Comparison of ENCODE assay signal across 17 mouse cellular contexts in genomic region chr17:5937441-5937840, GRCm38 (mm10). TPM values are rescaled to one million over a fixed set of nuclear protein-coding genes. Genes with fewer than 3 reads are reported as not detected.
A peak's percentile ranks its signal among the peaks of the same experiment; 100 is the strongest.
DNase-seq lines count a peak whose midpoint lies in the region; ATAC-seq lines count a peak whose summit lies in the region.
"Had no signal": no experiment of that assay in that cellular context is flagged by ENCODE, and none has a peak within 500 bp of the region (broad histone marks: within the 10 kb centered on the region; RNA-seq: fewer than 3 reads in every experiment).

No protein-coding gene starts in this region.

- no peak overlapping the region for H3K9ac ChIP-seq in kidney, embryonic 15.5 days
- H3K9ac ChIP-seq: embryonic facial prominence, embryonic 12.5 days; liver, embryonic 13.5 days; stomach, embryonic 15.5 days had no signal

- peak; percentile 18 to 49 for DNase-seq in kidney, postnatal 25 days
- DNase-seq in adipocyte (ENCODE audit: low spot score) (peak; percentile 81), MN1 (ENCODE audit: low spot score) (no peak)
- peak; percentile 86 for DNase-seq in brain, adult 2 months (ENCODE audit: low read depth, low spot score)
- peak; percentile 44 to 53 for DNase-seq in cerebellum, postnatal 36 days
- no peak for DNase-seq in frontal cortex, postnatal 10 days (ENCODE audit: low spot score in 2 of 2)
- no peak for DNase-seq in embryo, embryonic 10.5 days (ENCODE audit: low spot score)
- DNase-seq: gastrocnemius, adult 2 months; liver, embryonic 13.5 days; lung, postnatal 10 days; thymus, postnatal 36 days had no signal

- H3K9me3 ChIP-seq in kidney, embryonic 15.5 days (replicated peaks), result no peaks in the 10 kb centered on the region
- H3K9me3 ChIP-seq: embryonic facial prominence, embryonic 12.5 days; liver, embryonic 13.5 days; stomach, embryonic 15.5 days had no signal

- H3K27me3 ChIP-seq in kidney, embryonic 15.5 days, result peaks cover 6% of the 10 kb centered on the region
- H3K27me3 ChIP-seq: stomach, embryonic 15.5 days had no signal

- peaks cover 40% of the 10 kb centered on the region for H3K4me1 ChIP-seq in kidney, embryonic 15.5 days

- WGBS in kidney, embryonic 15.5 days, result 50% methylated on average over 2 of the region's 2 CpGs

- no peak overlapping the region for H3K4me3 ChIP-seq in kidney, embryonic 15.5 days (replicated peaks)
- H3K4me3 ChIP-seq: embryonic facial prominence, embryonic 12.5 days; gastrocnemius, adult 2 months; liver, embryonic 13.5 days; stomach, embryonic 15.5 days had no signal

- no peak for ATAC-seq in kidney, embryonic 15.5 days (replicated peaks; ENCODE audit: low FRiP score)
- ATAC-seq: forebrain, embryonic 14.5 days had no signal

- no peaks in the 10 kb centered on the region for H3K36me3 ChIP-seq in kidney, embryonic 15.5 days
- H3K36me3 ChIP-seq: embryonic facial prominence, embryonic 12.5 days; liver, embryonic 13.5 days; stomach, embryonic 15.5 days had no signal

- H3K4me2 ChIP-seq in kidney, embryonic 15.5 days, result no peak overlapping the region
- H3K4me2 ChIP-seq: embryonic facial prominence, embryonic 12.5 days; liver, embryonic 13.5 days; midbrain, embryonic 11.5 days; stomach, embryonic 15.5 days had no signal

- no peak overlapping the region for H3K27ac ChIP-seq in kidney, embryonic 15.5 days
- H3K27ac ChIP-seq: embryonic facial prominence, embryonic 12.5 days; gastrocnemius, adult 2 months; kidney, postnatal 0 days; liver, embryonic 13.5 days; stomach, embryonic 15.5 days had no signal

RNA-seq across cellular contexts. Expression of gene Synj2, which starts 3.6 kb away (rescaled TPM):
- 3.2 and 3.8 TPM in 2 replicates for polyA plus RNA-seq in kidney, embryonic 15.5 days (2015; fragmentation: Nextera tagmentation; extraction: Ambion mirVana)

Comparison
In these comparisons a context has a peak if more than half of its experiments do, and no peak if none do; other contexts are left out.
1. DNase-seq: peak in kidney, postnatal 25 days (2 of 2), adipocyte (single experiment), brain, adult 2 months (single experiment) and cerebellum, postnatal 36 days (2 of 2); none in frontal cortex, postnatal 10 days (0 of 2), MN1 (single experiment) and embryo, embryonic 10.5 days (single experiment).